Mouse (Mus musculus) macrophage (primary cell): Measurements from ENCODE around the gene Marcksl1. TPM values are rescaled to one million over a fixed set of nuclear protein-coding genes. Genes with fewer than 3 reads are reported as not detected.

ENCODE experiments used
- H3K27ac ChIP-seq: fragments of 350-480 bp; formaldehyde crosslinking; 2 replicates; pipeline ENCODE4 v1.9.0; 2021
- H3K36me3 ChIP-seq: fragments of 350-480 bp; formaldehyde crosslinking; 2 replicates; pipeline ENCODE4 v1.9.0; 2021; ENCODE audit errors: inconsistent target
- H3K4me3 ChIP-seq: fragments of 350-480 bp; formaldehyde crosslinking; 2 replicates; pipeline ENCODE4 v1.9.0; 2021; ENCODE audit errors: inconsistent target
- H3K79me2 ChIP-seq: fragments of 350-480 bp; formaldehyde crosslinking; 2 replicates; pipeline ENCODE4 v1.9.0; 2021; ENCODE audit errors: inconsistent target
- WGBS: methylation state at CpG from one replicate; pipeline ENCODE4 v1.1.7; 2026; ENCODE audit warnings: inconsistent platforms; ENCODE audit not compliant: missing documents; 5-methylcytosine and 5-hydroxymethylcytosine counted together
- polyA plus RNA-seq: library from polyadenylated mRNA; stranded (reverse); fragments of 250-400 nt; gene quantifications from 3 replicates; pipeline ENCODE4 v1.2.4, GENCODE M21; 2018; ENCODE audit warnings: inconsistent platforms

Marcksl1 gene
- polyA plus RNA-seq, 1 experiment from 2014 or later, result 18.5 TPM

- no peak overlapping the region for H3K4me3 ChIP-seq
Measured at GRCm38 (mm10) chr4:129557256-129557808, 44.0 kb downstream of the Marcksl1 start.

GRCm38 (mm10) chr4:129558321-129558955 lies 45.1 kb downstream of the Marcksl1 start:
- H3K27ac ChIP-seq, result no peak overlapping the region

More at GRCm38 (mm10) chr4:129557256-129557808, 44.0 kb downstream of the Marcksl1 start:
- no peaks in the 10 kb centered on the region for H3K36me3 ChIP-seq
- H3K79me2 ChIP-seq, result no peaks in the 10 kb centered on the region
- WGBS, result 97% methylated on average over 9 of the region's 9 CpGs
- H3K27ac ChIP-seq, result no peak overlapping the region

GRCm38 (mm10) chr4:129561184-129561583 lies 47.8 kb downstream of the Marcksl1 start:
- Histone ChIP-seq H3K36me3 (no peaks in the 10 kb centered on the region), H3K79me2 (no peaks in the 10 kb centered on the region), H3K27ac (no peak overlapping the region), H3K4me3 (no peak overlapping the region)
- WGBS, result 97% methylated on average over 5 of the region's 5 CpGs

More at GRCm38 (mm10) chr4:129558321-129558955, 45.1 kb downstream of the Marcksl1 start:
- WGBS, result 66% methylated on average over 12 of the region's 12 CpGs
- no peaks in the 10 kb centered on the region for H3K79me2 ChIP-seq
- no peak overlapping the region for H3K4me3 ChIP-seq
- no peaks in the 10 kb centered on the region for H3K36me3 ChIP-seq

- Histone ChIP-seq H3K27ac (no peak overlapping the region), H3K79me2 (no peaks in the 10 kb centered on the region), H3K36me3 (no peaks in the 10 kb centered on the region), H3K4me3 (no peak overlapping the region)
- WGBS, result 98% methylated on average over 8 of the region's 8 CpGs
Measured at GRCm38 (mm10) chr4:129563718-129564117, 50.3 kb downstream of the Marcksl1 start.

GRCm38 (mm10) chr4:129565139-129565538 lies 51.8 kb downstream of the Marcksl1 start:
- WGBS, result 87% methylated on average over 6 of the region's 6 CpGs
- H3K79me2 ChIP-seq, result no peaks in the 10 kb centered on the region
- no peaks in the 10 kb centered on the region for H3K36me3 ChIP-seq
- no peak overlapping the region for H3K27ac ChIP-seq
- no peak overlapping the region for H3K4me3 ChIP-seq

Other genes with a start within 250 kb of the Marcksl1 start
- 0.06 TPM in 1 of 3 replicates, not detected in the others for gene Sync, start 226.0 kb upstream of the Marcksl1 start, polyA plus RNA-seq
- gene Rbbp4, start 178.2 kb upstream of the Marcksl1 start, polyA plus RNA-seq, result 32.9 to 76.1 TPM (median 53.5 TPM) in 3 replicates
- gene Zbtb8os, start 177.9 kb upstream of the Marcksl1 start, polyA plus RNA-seq, result 45.1 to 98.1 TPM (median 63.4 TPM) in 3 replicates
- 2.0 to 3.6 TPM (median 3.3 TPM) in 3 replicates for gene Zbtb8a, start 135.5 kb upstream of the Marcksl1 start, polyA plus RNA-seq
- not detected in 3 replicates for gene Zbtb8b, start 72.7 kb upstream of the Marcksl1 start, polyA plus RNA-seq
- gene Bsdc1, start 52.0 kb upstream of the Marcksl1 start, polyA plus RNA-seq, result 17.0 to 25.7 TPM (median 21.5 TPM) in 3 replicates
- gene Tssk3, start 22.6 kb upstream of the Marcksl1 start, polyA plus RNA-seq, result not detected in 3 replicates
- gene Fam229a, start 22.4 kb upstream of the Marcksl1 start, polyA plus RNA-seq, result not detected in 3 replicates
- 45.9 to 65.7 TPM (median 51.4 TPM) in 3 replicates for gene Hdac1, start 29.1 kb downstream of the Marcksl1 start, polyA plus RNA-seq
- gene Lck, start 60.1 kb downstream of the Marcksl1 start, polyA plus RNA-seq, result 0.19 to 0.57 TPM (median 0.27 TPM) in 3 replicates
- gene Fam167b, start 65.0 kb downstream of the Marcksl1 start, polyA plus RNA-seq, result not detected in 3 replicates
- gene Eif3i, start 87.1 kb downstream of the Marcksl1 start, polyA plus RNA-seq, result 58.7 to 140 TPM (median 87.3 TPM) in 3 replicates
- 91.3 to 152 TPM (median 129 TPM) in 3 replicates for gene Tmem234, start 87.1 kb downstream of the Marcksl1 start, polyA plus RNA-seq
- 0.47 to 0.77 TPM in 2 of 3 replicates, not detected in the other for gene Dcdc2b, start 100.7 kb downstream of the Marcksl1 start, polyA plus RNA-seq
- gene Iqcc, start 105.5 kb downstream of the Marcksl1 start, polyA plus RNA-seq, result 7.5 to 12.3 TPM (median 8.9 TPM) in 3 replicates
- 12.7 to 15.3 TPM (median 14.1 TPM) in 3 replicates for gene Ccdc28b, start 110.4 kb downstream of the Marcksl1 start, polyA plus RNA-seq
- gene Txlna, start 127.5 kb downstream of the Marcksl1 start, polyA plus RNA-seq, result 34.1 to 39.3 TPM (median 37.5 TPM) in 3 replicates
- 30.7 to 40.5 TPM (median 31.0 TPM) in 3 replicates for gene Kpna6, start 159.2 kb downstream of the Marcksl1 start, polyA plus RNA-seq
- gene Tmem39b, start 183.3 kb downstream of the Marcksl1 start, polyA plus RNA-seq, result 4.1 to 7.6 TPM (median 5.6 TPM) in 3 replicates
- 60.8 to 81.1 TPM (median 62.9 TPM) in 3 replicates for gene Khdrbs1, start 228.7 kb downstream of the Marcksl1 start, polyA plus RNA-seq